Mouse (Mus musculus): ENCODE results near the gene Rcn2.
"Not testable (repeated sequence)": the region's sequence is repeated elsewhere in the genome, so short reads cannot be mapped to it uniquely, and the experiment has no call there.

Gene Rcn2

DNA sequence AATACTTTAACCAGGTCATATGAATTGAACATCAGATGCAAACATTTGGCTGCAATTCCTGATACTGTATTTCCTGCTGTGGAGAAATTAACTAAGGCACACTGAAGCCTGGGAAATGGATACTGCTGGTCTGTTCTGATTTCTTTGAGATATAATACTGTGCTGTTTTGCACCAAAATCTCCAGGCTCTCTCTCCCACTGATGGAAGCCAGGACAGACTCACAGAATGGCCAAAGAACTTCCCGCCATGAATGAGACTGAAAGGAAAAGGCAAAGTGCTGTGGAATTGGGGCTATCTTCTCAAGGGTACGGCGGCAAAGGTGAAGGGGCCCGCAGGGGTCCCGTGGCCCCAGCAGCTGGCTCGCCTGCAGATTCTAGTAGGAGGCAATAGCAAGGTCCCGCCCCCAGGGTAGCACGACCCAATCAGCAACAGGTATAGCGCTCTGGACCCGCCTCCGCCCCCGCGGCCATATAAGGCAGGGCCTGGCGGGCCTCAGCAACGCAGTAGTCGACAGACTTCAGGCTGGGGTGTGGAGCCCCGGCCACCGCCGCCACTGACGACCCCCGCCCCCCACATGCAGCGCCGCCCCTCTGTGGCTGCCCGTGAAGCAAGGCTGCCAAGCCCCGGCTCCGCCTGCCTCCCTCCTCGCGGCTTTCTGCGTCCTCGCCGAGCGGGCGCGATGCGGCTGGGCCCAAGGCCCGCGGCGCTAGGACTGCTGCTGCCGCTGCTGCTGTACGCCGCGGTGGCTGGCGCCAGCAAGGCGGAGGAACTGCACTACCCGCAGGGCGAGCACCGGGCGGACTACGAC lies at the start of gene Rcn2:
Rcn2 (plus strand) TSS at position 474 of the 809 bp plus-strand sequence.
- DNase-seq: peak; percentile 98

DNA sequence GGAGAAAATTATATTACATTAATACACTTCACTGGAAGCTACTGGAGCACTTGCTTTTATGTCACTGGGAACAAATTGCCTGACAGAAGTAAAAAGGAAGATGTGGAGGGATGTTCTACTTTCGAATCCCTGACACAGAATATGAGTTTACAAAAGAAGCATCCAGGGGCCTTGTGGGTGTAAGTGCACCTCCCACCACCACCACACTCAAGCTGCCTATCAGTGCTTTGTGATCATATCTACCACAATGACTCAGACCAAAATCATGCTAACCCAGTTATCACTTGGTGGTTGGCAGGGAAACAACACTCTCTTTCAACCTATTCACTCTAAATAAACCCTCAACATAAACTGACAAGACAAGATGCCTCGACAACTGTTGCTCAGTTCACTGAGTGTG lies 37.0 kb upstream of the Rcn2 start:
- not testable (repeated sequence) for DNase-seq

DNA sequence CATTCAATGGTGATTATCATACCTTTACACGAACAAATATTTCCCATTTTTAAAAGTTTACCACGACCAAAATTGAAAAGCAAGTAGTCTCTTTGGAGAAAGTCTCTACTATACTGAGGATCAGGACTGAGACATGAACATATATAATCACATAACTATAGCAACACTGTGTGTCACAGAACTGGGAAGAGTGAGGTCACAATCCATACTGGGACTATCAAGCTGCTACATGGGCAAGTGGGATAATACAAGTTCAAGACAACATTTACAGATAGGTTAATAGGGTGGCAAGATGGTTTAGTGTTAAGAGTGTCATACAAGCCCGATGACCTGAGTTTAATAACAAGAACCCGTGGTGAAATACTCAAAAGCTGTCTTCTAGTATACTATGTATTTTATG lies 31.2 kb upstream of the Rcn2 start, which contains the start of gene 4930563M21Rik:
4930563M21Rik (minus strand) TSS at position 101 of the 400 bp plus-strand sequence.
- no peak for DNase-seq

DNA sequence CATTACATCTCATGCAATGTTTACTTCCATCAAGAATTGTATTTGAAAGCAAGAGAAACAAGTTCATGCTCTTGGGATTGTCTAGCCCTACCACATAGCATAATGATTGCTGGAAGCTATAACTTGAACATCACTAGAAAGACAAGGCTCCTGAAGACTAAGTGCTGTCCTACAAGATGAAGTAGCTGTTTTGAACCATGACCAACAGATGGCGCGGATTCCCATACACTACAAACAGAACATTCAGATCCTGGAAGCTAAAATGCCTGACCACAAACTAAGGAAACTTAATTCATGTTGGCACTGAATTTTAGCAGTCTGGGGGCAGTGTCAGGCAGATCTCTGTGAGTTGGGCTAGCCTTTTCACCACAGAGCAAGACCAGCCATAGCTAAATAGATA lies 16.9 kb upstream of the Rcn2 start:
- peak; percentile 10 for DNase-seq

DNA sequence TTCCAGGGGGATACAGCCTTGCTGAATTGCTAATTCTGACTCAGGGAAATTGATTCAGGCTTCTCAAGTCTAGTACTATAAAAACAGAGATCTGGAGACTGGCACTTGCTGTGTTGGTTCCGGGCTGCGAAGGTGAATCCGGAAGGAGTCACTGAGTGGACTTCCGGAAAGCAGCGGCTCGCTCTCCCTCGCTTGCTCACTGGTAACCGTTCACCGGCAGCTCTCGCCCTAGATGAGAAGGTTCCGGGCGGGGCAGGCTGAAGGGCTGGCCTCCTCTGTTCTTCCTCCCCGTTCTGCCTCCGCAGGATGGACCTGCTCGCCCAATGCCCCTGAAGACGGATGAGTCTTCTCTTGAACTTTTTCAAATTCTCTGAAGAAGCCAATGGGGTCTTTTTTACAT lies 14.4 kb upstream of the Rcn2 start:
- peak; percentile 8 for DNase-seq

DNA sequence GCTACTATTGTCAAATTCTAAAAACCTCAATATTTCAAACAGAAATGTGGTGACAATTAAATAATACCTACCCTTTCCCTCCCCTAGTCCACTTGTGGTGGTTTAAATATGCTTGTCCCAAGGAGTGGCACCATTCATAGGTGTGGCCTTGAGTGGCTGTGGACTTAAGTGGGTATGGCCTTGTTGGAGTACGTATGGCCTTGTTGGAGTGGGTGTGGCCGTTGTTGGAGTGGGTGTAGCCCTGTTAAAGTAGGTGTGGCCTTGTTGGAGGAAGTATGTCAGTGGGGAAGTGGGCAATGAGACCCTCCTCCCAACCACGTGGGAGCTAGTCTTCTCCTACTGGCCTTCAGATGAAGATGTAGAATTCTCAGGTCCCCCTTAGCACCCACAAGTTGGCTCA lies 9.4 kb upstream of the Rcn2 start:
- DNase-seq: no peak

DNA sequence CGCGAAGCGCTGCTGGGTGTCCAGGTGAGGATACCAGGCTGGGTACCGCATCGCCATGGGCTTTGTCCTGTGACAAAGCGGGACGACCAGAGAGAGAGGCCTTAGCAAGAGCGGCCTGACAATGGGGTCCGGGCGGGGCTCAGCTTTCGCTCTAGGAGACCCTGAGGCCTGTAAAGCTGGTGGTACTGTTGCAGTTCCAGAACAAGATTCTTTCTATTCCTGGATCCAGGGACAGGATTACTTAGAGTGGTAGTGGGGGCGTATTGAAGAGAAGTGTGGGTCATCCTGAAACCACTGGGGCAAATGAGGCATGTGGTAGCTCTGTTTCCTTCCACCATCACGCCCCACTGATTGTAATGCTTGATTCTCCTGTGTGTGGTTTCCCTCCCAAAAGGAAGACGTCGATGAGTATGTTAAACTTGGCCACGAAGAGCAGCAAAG lies 556 bp downstream of the Rcn2 start:
- DNase-seq: no peak

DNA sequence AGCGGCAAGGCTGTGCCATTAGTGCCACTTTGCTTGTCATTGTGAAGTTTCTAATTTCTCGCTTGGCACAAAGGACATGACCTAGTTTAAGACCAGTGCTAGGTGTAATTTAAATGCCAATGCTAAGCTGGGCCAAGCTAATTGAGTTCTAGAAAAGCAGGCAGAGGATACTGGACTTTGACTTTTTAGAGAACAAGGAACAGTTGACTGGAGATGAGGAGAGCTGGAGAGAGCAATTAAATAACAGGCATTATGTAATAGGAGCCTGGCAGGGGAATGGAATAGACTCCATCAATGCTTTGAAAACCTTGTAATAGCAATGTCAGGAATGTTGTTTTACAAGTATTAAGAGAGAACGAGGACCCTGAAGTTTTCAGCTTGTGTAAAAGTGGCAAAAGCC lies 12.2 kb downstream of the Rcn2 start:
- no peak for DNase-seq

DNA sequence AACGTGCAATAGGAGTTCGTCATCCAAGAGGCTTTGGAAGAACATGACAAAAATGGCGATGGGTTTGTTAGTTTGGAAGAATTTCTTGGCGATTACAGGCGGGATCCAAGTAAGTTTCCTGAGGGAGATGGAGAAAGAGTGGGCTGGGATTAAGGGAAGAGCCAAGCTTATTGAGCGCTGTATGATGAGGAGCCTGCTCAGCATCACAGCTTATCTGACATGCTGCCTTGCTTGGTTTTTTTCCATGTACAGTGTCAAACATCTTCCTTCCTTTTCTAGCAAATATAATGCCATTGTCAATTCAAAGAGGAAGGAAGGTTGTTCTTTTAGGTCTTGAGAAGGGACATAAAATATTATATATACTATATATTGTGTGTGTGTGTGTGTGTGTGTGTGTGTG lies 14.5 kb downstream of the Rcn2 start:
- no peak for DNase-seq

DNA sequence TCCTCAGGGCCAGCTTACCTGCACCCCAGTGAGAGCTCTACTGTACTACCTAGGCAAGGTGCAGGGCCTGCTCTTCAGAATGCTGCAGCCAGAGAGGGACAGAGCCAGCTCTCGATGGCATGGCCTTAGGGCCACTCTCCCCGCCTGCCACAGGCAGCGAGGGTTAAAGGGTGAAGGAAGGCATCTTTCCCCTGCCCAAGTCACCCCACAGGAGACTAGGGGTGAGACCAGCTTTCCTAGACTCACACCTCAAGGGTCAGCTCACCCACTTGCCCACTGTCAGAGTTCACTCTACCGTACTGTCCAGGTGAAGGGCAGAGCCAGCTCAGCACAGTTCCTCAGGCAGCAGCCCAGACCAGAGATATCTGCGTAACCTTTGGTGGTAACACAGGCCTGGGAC lies 20.7 kb downstream of the Rcn2 start:
- no peak for DNase-seq

DNA sequence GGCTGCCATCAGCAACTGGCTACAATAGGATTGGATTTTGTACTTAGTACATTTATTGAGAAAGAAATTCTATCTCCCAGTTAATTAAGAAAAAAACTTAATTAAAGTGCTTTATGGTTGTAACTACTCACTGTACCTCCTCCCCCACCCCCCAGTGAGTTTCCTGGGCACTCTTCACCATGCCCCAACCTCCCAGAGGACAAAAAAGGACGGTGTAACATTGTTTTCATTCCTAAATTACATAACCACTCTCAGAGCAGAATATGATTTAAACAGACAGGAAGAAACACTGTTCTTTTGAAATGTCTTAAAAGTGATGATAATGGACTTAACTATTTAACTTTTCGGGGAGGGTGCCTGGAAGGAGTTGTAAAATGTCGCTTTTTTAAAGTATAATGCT lies 23.4 kb downstream of the Rcn2 start:
- DNase-seq: no peak

DNA sequence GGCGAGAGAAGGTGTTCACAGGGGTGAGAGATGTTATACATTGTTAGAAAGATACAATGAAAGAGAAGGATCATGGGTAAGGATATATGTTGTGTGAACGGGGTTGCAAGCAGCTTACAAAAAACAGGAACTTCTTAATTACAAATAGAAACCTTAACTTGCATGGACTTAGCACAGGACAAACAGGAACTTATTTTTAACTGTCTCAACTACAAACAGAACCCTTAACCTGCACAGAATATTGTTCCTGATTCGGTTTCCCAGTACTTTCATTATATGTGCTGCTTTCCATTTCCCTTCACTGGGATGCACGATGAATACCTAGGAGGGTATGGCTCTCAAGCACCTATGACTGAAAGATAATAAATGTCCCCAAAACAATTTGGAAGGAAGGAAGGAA lies 26.3 kb downstream of the Rcn2 start:
- DNase-seq: no peak

DNA sequence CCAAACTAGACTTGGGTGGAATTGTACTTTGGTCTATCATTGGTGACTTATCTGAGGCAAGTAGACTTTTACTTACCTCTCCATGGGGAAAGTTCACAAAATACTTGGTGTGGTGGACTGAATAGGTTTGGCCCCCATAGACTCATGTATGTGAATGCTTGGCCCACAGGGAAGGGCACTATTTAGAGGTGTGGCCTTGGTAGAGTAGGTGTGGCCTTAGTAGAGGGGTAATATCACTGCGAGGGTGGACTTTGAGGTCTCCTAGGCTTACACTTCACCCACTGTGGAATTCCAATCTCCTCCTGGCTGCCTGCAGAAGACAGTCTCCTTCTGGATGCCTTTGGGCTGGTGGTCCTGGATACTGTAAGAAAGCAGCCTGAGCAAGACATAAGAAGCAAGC lies 27.0 kb downstream of the Rcn2 start:
- no peak for DNase-seq

DNA sequence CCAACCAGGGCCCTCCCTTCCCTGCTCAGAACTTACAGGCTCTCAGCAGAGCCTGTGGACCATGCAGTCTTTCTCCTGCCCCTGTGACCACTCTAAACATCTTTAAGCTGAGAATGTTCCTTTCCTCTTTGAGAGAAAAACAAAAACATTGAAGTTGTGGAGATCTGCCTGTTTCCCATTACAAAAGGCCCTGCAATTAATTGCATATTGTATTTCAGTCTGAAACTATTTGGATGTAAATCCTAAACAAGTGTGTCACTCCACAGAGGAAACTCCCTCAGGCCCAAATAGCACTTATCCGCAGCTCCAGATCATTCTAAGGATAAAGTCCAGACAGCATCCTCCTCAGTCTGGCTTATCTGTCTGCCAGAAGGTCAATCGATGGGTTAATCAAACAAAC lies 31.2 kb downstream of the Rcn2 start:
- no peak for DNase-seq

DNA sequence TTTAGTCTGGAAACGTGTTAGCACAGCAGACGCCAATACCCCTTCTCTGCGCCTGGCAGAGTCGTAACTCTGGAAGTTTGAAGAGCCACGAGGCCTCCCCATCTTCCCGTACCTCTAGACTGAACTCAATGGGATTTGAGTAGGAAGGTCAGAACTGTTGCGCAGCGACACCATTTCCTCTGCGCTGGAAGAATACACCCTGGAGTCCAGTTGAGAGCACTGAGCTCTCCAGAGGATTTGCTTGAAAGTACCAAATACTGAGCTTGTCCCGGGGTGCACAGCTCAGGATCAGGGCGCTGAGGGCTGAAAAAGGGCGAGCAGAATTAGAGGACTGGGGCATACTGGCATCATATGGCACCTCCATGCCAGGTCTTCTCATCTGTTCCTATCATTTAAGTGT lies 33.2 kb downstream of the Rcn2 start:
- DNase-seq: no peak

DNA sequence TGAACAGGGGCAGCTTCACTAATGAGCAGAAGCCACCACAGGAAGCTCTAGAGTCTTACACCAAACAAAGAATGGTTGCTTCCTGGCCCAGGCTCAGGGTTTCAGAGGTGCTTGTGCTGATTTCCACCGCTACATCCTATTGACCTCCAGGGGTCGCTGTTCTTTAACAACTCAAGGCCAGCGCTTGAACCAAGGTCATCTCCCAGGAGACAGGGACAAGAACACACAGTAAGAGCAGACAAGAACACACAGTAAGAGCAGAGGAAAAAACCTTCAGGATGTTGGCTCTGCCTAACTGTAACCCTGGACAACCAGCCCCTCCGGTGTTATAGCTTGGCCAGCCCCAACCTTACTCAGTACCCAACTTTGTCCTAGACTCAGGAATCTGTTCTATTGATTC lies 33.6 kb downstream of the Rcn2 start:
- DNase-seq: peak; percentile 72

DNA sequence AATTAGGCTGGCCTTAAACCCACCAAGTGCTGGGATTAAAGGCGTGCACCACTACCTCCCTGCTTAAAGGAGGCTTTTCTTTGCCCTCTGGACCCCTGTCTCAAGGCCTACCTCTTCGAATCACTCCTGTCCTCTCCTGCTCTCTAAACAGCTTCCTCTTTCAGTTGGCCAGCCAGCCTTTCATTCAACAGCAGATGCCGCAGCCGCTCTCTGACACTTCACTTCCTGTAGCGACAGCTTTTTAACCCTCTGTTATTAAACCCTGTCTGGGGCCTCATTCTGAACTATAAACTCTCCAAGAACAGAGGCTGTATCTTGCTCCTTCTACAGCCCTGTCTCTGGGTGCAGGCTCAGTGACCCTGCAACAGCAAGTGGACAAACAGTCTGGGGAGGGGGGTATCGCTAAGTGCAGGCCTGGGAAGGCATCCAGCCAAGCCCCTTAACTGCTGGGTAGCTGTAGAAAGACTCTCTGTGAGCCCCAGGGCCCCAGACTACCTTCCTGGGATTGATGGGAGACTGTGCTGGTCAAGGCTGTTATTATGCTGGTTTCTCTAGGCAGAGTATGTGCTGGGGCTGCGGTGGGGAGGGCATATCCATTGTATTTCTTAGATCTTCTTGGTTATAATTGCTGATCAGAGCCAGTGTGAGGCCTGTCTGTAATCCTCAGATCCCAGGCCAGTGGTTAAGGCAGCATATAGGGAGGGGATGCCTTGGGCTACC lies 34.4 kb downstream of the Rcn2 start:
- DNase-seq: peak; percentile 76

DNA sequence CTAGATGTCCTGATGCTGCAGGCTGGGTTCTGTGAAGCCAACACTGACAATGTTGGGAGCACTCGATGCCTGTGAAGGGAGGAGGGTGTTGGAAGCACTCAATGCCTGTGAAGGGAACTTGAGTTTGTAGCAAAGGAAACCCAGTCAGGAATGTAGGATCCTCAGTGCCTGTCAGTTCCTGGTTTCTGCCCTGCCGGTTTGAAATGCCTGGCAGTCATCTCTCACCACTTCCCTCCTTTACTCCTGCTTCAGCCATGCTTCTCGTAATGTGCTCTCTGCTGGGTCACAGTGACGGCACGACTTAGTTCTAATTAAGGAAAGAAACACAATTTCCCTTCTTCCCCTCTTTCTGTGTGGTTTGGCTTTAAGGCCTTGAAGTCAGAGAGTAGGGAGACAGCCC lies 37.9 kb downstream of the Rcn2 start:
- no peak for DNase-seq

DNA sequence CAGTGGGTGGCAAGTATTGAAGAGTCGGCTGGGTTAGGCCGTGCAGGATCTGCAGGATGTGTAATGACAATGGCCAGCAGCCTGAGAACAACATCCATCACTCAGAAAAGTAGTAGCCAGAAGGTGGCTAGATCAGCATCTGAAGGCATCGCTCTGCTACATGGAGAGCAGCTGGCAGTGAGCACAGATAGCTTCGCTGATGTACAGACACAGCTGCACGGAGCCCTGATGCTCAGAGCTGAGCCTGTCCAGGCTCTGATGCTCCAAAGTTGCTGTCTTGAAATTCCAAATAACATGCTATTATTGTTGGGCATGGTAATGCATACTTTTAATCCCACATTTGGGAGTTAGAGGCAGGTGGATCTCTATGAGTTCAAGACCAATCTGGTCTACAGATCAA lies 44.9 kb downstream of the Rcn2 start:
- DNase-seq: no peak

DNA sequence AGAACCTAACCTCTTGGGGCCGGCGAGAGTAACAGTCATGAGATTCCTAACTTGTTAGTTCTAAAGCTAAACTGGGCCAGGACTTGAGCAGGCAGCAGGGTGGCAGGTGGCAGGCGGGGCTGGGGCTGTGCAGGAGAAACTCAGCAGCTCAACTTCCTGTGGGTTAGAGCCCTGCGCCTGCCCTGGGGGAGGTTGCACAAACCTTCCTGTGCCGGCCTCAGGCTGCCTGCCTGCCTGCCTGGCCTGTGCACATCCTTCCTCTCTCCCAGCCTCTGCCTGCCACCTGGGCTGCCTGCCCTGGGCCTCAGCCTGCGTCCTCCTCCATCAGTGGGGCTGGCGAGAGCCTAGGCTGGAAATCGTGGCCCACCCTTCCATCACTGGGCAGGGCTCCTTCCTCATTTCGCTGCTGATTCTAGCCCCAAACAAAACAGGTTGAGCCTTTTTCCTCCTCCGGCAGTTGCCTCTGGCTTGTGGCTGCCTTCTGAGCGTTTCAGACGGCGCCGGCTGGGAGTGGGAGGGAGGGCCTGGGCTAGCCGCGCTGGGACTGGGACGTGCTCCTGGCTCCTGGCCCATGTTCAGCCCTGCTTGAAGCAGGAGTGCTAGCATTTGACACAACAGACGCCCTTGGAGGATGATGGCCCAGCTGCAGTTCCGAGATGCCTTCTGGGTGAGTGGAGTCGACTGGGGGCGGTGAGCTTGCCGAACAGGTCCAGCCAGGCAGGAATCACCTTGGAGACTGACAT lies 48.3 kb downstream of the Rcn2 start, which contains the start of gene Pstpip1:
Pstpip1 (plus strand) TSS at position 185 of the 743 bp plus-strand sequence.
- peak; percentile 91 for DNase-seq

DNA sequence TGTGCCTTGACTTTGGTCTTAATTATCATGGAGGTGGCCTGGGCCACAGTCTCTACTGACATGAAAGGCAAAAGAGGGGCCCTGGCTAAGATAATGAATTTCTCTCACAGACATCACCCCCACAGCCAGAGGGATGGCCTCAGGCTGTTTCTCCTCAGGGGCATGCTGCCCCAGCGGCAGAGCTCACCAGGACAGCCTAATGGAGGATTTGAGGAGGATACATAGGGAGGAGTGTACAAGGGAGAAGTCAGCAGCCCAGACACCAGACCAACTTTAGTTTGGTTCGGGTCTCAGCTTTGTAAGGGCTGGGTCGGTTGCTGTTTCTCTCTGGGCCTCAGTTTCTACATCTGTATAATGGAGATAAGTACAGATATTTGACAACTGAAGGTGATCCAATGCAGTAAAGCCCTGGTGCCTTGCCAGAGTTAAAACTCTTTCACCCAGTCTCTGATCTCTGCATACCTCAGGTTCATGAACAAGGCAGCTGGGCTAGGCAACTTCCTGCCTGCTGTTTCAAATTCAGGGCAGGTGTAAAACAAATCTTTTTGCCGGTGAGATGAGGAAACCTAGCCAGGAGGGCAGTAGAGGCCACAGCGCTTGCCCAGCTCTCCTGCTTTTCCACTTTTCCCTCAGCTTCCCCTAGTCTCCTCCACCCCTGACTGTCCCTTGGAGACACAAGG lies 49.0 kb downstream of the Rcn2 start:
- DNase-seq: peak; percentile 54

DNA sequence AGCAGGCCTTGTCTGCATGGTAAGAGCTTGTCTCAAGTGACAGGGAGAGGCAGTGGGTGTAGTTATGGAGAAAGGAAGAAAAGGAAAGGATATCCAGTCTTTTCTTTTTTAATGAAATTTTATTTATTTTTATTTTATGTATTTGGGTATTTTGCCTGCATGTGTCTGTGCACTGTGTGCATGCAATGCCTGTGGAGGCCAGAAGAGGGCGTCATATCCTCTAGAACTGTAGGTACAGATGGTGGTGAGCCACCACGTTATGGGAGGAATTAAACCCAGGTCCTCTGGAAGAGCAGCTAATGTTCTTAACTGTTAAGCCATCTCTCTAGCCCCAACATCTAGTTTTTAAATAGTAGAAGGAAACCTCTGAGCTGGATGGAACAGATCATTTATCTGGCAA lies 50.5 kb downstream of the Rcn2 start:
- DNase-seq: peak; percentile 79

All from thymus, postnatal 4 days (tissue).